Mouse (Mus musculus) layer of hippocampus, adult 18-20 months (tissue): ENCODE measurements around the gene Slc2a9. TPM values are rescaled to one million over a fixed set of nuclear protein-coding genes. Genes with fewer than 3 reads are reported as not detected.
"Not testable (repeated sequence)": the region's sequence is repeated elsewhere in the genome, so short reads cannot be mapped to it uniquely, and the experiment has no call there.

Experiments
- DNase-seq, 2 experiments: peaks; one replicate each; pipeline ENCODE4 v3.0.0; 2022; ENCODE audit warnings: low spot score in 2 of 2
- total RNA-seq, 2 experiments: library from RNA; stranded (reverse); gene quantifications; 2 replicates each; pipeline ENCODE4 v1.2.3; 2021

Gene Slc2a9
- total RNA-seq, 2 experiments from 2014 or later = 2.4 to 3.3 TPM

- no peak for DNase-seq
These were observed 1.9 kb upstream of the Slc2a9 start for GRCm38 (mm10) chr5:38504747-38505434.

- no peak for DNase-seq
These were observed 1.2 kb upstream of the Slc2a9 start for GRCm38 (mm10) chr5:38504116-38504515.

DNA sequence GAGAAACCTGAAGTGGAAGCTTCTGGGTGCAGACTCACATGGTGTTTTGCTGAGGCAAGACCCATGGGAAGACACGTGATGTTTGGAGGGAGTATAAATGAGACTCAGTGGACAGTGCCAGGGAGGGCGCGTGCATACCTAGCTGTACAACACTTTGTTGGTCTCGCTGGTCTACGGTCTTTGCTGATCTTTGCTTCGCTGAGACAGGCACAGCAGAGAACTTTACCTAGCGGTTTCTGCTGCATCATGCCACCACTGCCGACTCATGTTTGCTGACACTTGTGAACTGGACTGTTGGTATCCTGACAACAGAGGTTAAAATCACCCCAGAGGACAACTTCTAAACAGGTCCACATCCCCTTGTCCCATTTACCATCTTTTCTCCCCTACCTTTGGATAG, 2.9 kb downstream of the Slc2a9 start:
- DNase-seq = no peak

GRCm38 (mm10) chr5:38499316-38499811, 3.6 kb downstream of the Slc2a9 start:
- peak in 1 of 2 experiments; percentile 32 for DNase-seq

GRCm38 (mm10) chr5:38498479-38498878, 4.5 kb downstream of the Slc2a9 start:
- no peak for DNase-seq

GRCm38 (mm10) chr5:38496491-38497057, 6.4 kb downstream of the Slc2a9 start:
- no peak for DNase-seq

GRCm38 (mm10) chr5:38493890-38494289, 9.1 kb downstream of the Slc2a9 start:
- no peak for DNase-seq

GRCm38 (mm10) chr5:38491763-38492162, 11.2 kb downstream of the Slc2a9 start:
- no peak for DNase-seq

GRCm38 (mm10) chr5:38489739-38490138, 13.2 kb downstream of the Slc2a9 start:
- DNase-seq = no peak

GRCm38 (mm10) chr5:38488673-38489615, 14.0 kb downstream of the Slc2a9 start:
- DNase-seq = no peak

GRCm38 (mm10) chr5:38488026-38488425, 14.9 kb downstream of the Slc2a9 start:
- DNase-seq = no peak

- DNase-seq = no peak
These were observed 15.7 kb downstream of the Slc2a9 start for GRCm38 (mm10) chr5:38487247-38487646.

- no peak for DNase-seq
These were observed 17.0 kb downstream of the Slc2a9 start for GRCm38 (mm10) chr5:38485946-38486345.

GRCm38 (mm10) chr5:38483518-38484110, 19.3 kb downstream of the Slc2a9 start:
- DNase-seq = no peak

DNA sequence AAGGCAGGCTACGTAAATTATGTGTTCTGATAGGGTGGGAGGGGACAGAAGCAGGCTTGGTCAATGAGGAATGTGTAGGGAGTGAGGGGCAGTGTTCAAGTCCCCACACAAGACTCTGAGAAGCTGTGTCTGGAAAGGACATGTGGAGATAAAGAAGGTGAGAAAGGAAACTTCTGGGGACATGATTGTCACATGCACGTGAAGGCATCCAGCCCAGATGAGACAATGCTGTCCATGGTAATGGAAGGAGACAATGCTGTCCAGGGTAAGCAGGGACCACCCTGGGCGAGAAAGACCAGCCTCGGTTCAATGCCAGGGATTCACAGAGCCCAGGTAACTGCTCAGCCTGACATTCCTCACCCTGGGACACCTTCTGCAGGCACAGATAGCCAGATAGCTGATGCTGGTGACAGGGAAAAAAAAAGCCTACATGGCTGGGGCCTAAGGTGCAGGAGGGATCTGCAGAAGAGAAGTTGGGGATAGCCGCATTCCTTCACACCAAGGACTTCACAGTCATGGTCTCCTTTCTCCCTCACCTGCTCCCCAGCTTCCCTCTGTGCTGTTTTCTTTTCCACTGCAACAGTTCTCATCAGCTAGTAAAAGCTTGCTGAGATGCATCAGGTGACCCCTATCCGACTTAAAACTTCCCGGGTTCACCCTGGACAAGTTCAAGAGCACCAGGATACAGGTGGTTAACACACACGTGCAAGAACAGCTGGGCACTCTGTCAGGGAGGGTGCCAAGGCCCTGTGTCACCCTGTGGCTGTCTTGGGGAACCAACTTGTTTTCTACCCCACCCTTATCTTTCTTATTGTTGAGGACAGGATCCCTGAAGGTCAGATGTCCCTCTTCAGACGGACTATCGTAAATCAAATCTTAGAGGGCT, 21.9 kb downstream of the Slc2a9 start:
- no peak for DNase-seq

DNA sequence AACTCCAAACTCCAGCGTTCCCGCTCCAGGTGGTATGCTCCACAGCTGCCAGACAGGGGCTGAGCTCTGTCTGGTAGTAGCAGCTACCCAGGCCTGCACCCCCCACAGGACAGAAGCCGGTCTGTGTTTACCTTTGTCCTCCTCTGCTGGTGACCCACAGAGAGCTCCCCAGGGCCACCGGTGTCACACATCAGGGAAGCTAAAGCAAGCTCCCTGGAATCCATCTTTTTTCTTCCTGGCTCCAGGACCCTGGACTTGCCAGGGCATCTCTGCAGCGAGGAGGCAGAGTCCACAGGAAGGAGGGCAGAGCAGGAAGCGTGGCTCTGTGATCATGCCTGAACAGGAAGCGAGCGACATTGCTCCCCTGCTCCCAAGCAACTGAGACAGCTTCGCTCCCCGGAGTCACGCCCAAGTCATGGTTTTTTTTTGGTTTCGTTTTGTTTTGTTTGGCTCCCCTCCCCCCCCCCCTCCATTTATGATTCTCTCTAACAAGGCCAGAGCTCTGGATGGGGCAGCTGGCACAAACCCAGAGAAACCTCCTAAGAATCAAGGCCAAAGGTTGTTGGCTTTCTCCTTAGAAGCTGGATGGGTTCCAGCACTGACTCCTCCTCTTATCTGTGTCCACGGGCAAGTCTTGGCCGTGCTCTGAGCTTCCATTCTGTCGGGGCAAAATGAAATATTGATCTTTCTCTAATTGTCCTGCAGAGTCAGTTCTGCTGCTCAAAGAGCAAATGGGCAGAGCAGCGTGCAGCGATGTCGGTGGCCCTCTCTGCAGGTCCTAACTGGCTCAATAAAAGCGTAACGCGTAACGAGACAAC, 22.8 kb downstream of the Slc2a9 start:
- DNase-seq = peak in 1 of 2 experiments; percentile 30

DNA sequence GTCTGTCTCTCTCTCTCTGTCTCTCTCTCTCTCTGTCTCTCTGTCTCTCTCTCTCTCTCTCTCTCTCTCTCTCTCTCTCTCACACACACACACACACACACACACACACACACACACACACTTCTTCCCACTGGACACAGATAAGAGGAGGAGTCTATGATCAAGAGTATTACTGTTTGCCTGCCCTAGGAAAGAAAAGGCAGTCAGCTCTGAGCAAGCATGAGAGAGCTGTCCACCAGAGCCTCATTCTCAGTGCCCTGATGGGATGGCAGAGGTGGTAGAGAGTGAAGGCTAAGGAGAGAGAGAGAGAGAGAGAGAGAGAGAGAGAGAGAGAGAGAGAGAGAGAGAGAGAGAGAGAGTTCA, 23.4 kb downstream of the Slc2a9 start:
- DNase-seq = not testable (repeated sequence)

GRCm38 (mm10) chr5:38479027-38479426, 23.9 kb downstream of the Slc2a9 start:
- peak; percentile 36 to 50 for DNase-seq

DNA sequence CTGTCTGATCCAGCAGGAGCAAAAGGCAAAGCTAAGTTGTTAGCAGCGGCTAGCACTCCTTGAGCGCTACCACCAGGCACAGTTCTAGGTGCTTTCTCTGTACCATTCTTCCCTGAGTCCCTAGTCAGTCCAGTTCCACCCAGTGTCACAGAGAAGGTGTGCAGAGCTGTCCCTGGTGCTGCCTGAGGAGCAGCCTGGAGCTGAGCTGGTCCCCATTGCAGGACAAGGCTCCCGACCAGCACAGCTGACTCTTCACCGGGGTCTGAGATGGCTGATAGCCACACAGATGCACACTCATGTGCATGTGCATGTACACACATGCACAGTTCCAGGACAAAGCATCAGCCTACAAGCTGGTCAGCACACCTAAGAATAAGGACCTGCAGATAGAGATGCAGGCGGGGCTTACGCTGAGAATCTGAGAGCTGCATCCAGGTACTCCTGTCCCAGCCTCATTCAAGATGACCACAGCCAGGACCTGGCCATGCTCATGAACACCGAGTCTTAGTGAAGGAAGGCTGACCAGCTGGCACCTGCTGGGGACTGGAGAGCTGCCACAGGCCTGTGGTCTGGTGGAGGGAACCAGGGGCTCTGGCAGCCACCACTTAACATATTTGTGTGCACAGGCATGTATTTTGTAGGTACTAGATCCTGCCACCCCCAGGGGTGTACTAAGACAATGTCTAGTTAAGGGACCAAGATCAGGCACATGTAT, 25.1 kb downstream of the Slc2a9 start:
- no peak for DNase-seq
